Mouse (Mus musculus): Measurements from ENCODE around the gene Slc6a16.

The Slc6a16 gene

GRCm38 (mm10) chr7:45216442-45217183 lies 24.3 kb upstream of the Slc6a16 start:
- no peak for DNase-seq (ENCODE audit: low spot score in 2 of 2)

- DNase-seq (ENCODE audit: low spot score in 2 of 2) = no peak
These were observed 19.2 kb upstream of the Slc6a16 start for GRCm38 (mm10) chr7:45221680-45222079.

GRCm38 (mm10) chr7:45224826-45225225 lies 16.1 kb upstream of the Slc6a16 start:
- DNase-seq (ENCODE audit: low spot score in 2 of 2) = no peak

- DNase-seq (ENCODE audit: low spot score in 2 of 2) = no peak
These were observed 14.5 kb upstream of the Slc6a16 start for GRCm38 (mm10) chr7:45226421-45226820.

- DNase-seq (ENCODE audit: low spot score in 2 of 2) = no peak
These were observed 12.3 kb upstream of the Slc6a16 start for GRCm38 (mm10) chr7:45228548-45228947.

GRCm38 (mm10) chr7:45229046-45229445 lies 11.8 kb upstream of the Slc6a16 start:
- no peak for DNase-seq (ENCODE audit: low spot score in 2 of 2)

GRCm38 (mm10) chr7:45229459-45230203 lies 11.3 kb upstream of the Slc6a16 start:
- no peak for DNase-seq (ENCODE audit: low spot score in 2 of 2)

- DNase-seq (ENCODE audit: low spot score in 2 of 2) = no peak
These were observed 9.7 kb upstream of the Slc6a16 start for GRCm38 (mm10) chr7:45231192-45231591.

GRCm38 (mm10) chr7:45231941-45232340 lies 8.9 kb upstream of the Slc6a16 start:
- no peak for DNase-seq (ENCODE audit: low spot score in 2 of 2)

- no peak for DNase-seq (ENCODE audit: low spot score in 2 of 2)
These were observed 8.0 kb upstream of the Slc6a16 start for GRCm38 (mm10) chr7:45232716-45233465.

- no peak for DNase-seq (ENCODE audit: low spot score in 2 of 2)
These were observed 7.1 kb upstream of the Slc6a16 start for GRCm38 (mm10) chr7:45233580-45234332.

- no peak for DNase-seq (ENCODE audit: low spot score in 2 of 2)
These were observed 6.5 kb upstream of the Slc6a16 start for GRCm38 (mm10) chr7:45234333-45234841.

- peak in 1 of 2 experiments; percentile 27 for DNase-seq (ENCODE audit: low spot score in 2 of 2)
These were observed 5.8 kb upstream of the Slc6a16 start for GRCm38 (mm10) chr7:45234922-45235571.

- DNase-seq (ENCODE audit: low spot score in 2 of 2) = no peak
These were observed 5.2 kb upstream of the Slc6a16 start for GRCm38 (mm10) chr7:45235656-45236180.

GRCm38 (mm10) chr7:45237747-45238699 lies 2.9 kb upstream of the Slc6a16 start:
- no peak for DNase-seq (ENCODE audit: low spot score in 2 of 2)

- no peak for DNase-seq (ENCODE audit: low spot score in 2 of 2)
These were observed 2.0 kb upstream of the Slc6a16 start, which contains the start of gene Cd37 for GRCm38 (mm10) chr7:45238723-45239496. Gene Cd37, minus strand, starts transcription at chr7:45239115.

- DNase-seq (ENCODE audit: low spot score in 2 of 2) = no peak
These were observed 776 bp upstream of the Slc6a16 start for GRCm38 (mm10) chr7:45240109-45240508.

- DNase-seq (ENCODE audit: low spot score in 2 of 2) = no peak
These were observed 484 bp downstream of the Slc6a16 start for GRCm38 (mm10) chr7:45241389-45241749.

- no peak for DNase-seq (ENCODE audit: low spot score in 2 of 2)
These were observed 6.8 kb downstream of the Slc6a16 start for GRCm38 (mm10) chr7:45247666-45248065.
